Mouse (Mus musculus): ENCODE measurements around the gene Cryba4.
A peak's percentile ranks its signal among the peaks of the same experiment; 100 is the strongest.

The Cryba4 gene

GRCm38 (mm10) chr5:112237866-112238570 is 14.3 kb downstream of the Cryba4 start:
- DNase-seq (ENCODE audit: low read depth, low spot score), result no peak

- DNase-seq (ENCODE audit: low read depth, low spot score), result no peak
These were observed 14.9 kb downstream of the Cryba4 start for GRCm38 (mm10) chr5:112237439-112237838.

- DNase-seq (ENCODE audit: low read depth, low spot score), result no peak
These were observed 15.7 kb downstream of the Cryba4 start for GRCm38 (mm10) chr5:112236631-112237030.

- no peak for DNase-seq (ENCODE audit: low read depth, low spot score)
These were observed 16.5 kb downstream of the Cryba4 start for GRCm38 (mm10) chr5:112235806-112236205.

GRCm38 (mm10) chr5:112228240-112229076 is 23.9 kb downstream of the Cryba4 start:
- DNase-seq (ENCODE audit: low read depth, low spot score), result no peak

GRCm38 (mm10) chr5:112227898-112228239 is 24.4 kb downstream of the Cryba4 start:
- DNase-seq (ENCODE audit: low read depth, low spot score), result no peak

GRCm38 (mm10) chr5:112227354-112227753 is 25.0 kb downstream of the Cryba4 start:
- no peak for DNase-seq (ENCODE audit: low read depth, low spot score)

- no peak for DNase-seq (ENCODE audit: low read depth, low spot score)
These were observed 26.7 kb downstream of the Cryba4 start for GRCm38 (mm10) chr5:112225591-112225990.

GRCm38 (mm10) chr5:112220203-112220602 is 32.1 kb downstream of the Cryba4 start:
- no peak for DNase-seq (ENCODE audit: low read depth, low spot score)

GRCm38 (mm10) chr5:112219398-112219797 is 32.9 kb downstream of the Cryba4 start:
- peak; percentile 18 for DNase-seq (ENCODE audit: low read depth, low spot score)

GRCm38 (mm10) chr5:112218679-112219078 is 33.6 kb downstream of the Cryba4 start:
- no peak for DNase-seq (ENCODE audit: low read depth, low spot score)

GRCm38 (mm10) chr5:112217031-112217430 is 35.3 kb downstream of the Cryba4 start:
- no peak for DNase-seq (ENCODE audit: low read depth, low spot score)

GRCm38 (mm10) chr5:112216335-112216734 is 36.0 kb downstream of the Cryba4 start:
- DNase-seq (ENCODE audit: low read depth, low spot score), result no peak

- DNase-seq (ENCODE audit: low read depth, low spot score), result no peak
These were observed 36.5 kb downstream of the Cryba4 start for GRCm38 (mm10) chr5:112215801-112216251.

GRCm38 (mm10) chr5:112215291-112215751 is 37.0 kb downstream of the Cryba4 start:
- DNase-seq (ENCODE audit: low read depth, low spot score), result no peak

- DNase-seq (ENCODE audit: low read depth, low spot score), result peak; percentile 58
These were observed 37.9 kb downstream of the Cryba4 start for GRCm38 (mm10) chr5:112214419-112214818.

- DNase-seq (ENCODE audit: low read depth, low spot score), result no peak
These were observed 38.7 kb downstream of the Cryba4 start for GRCm38 (mm10) chr5:112213331-112214240.

GRCm38 (mm10) chr5:112212711-112213264 is 39.5 kb downstream of the Cryba4 start:
- DNase-seq (ENCODE audit: low read depth, low spot score), result no peak

GRCm38 (mm10) chr5:112211911-112212310 is 40.4 kb downstream of the Cryba4 start:
- no peak for DNase-seq (ENCODE audit: low read depth, low spot score)

- DNase-seq (ENCODE audit: low read depth, low spot score), result peak; percentile 76
These were observed 42.2 kb downstream of the Cryba4 start for GRCm38 (mm10) chr5:112210104-112210503.

GRCm38 (mm10) chr5:112208321-112208720 is 44.0 kb downstream of the Cryba4 start:
- peak; percentile 64 for DNase-seq (ENCODE audit: low read depth, low spot score)
